Mouse (Mus musculus) forebrain, embryonic 12.5 days (tissue): ENCODE results near the gene Slc39a8. TPM values are rescaled to one million over a fixed set of nuclear protein-coding genes. Genes with fewer than 3 reads are reported as not detected.

Source experiments
- ATAC-seq: fragments of 200-750 bp; cut with Nextera tagmentation; 2 replicates; pipeline ENCODE4 v1.8.0; 2017; ENCODE audit warnings: moderate TSS enrichment; ENCODE audit not compliant: low FRiP score
- H3K27ac ChIP-seq: fragments of 300-500 bp; sonication (generic); 2 replicates; pipeline ENCODE4 v1.5.1; 2016; ENCODE audit warnings: mild to moderate bottlenecking
- H3K27me3 ChIP-seq: fragments of 300-500 bp; sonication (generic); 2 replicates; pipeline ENCODE4 v1.6.1; 2016; ENCODE audit warnings: mild to moderate bottlenecking
- H3K36me3 ChIP-seq: fragments of 300-500 bp; sonication (generic); replicated peaks from 2 replicates; pipeline ENCODE4 v1.6.1; 2016; ENCODE audit warnings: mild to moderate bottlenecking
- H3K4me1 ChIP-seq: fragments of 300-500 bp; sonication (generic); 2 replicates; pipeline ENCODE4 v1.6.1; 2016
- H3K4me2 ChIP-seq: fragments of 300-500 bp; sonication (generic); 2 replicates; pipeline ENCODE4 v1.6.1; 2016; ENCODE audit warnings: mild to moderate bottlenecking, moderate library complexity
- H3K4me3 ChIP-seq: fragments of 300-500 bp; sonication (generic); replicated peaks from 2 replicates; pipeline ENCODE4 v1.5.1; 2016; ENCODE audit warnings: mild to moderate bottlenecking
- H3K9ac ChIP-seq: fragments of 300-500 bp; sonication (generic); 2 replicates; pipeline ENCODE4 v1.6.1; 2016; ENCODE audit warnings: mild to moderate bottlenecking
- H3K9me3 ChIP-seq: fragments of 300-500 bp; sonication (generic); 2 replicates; pipeline ENCODE4 v1.6.1; 2016
- WGBS: fragments of 180-500 bp; shearing (Covaris S2); methylation state at CpG from one replicate; pipeline ENCODE4 v1.1.7; 2016; 5-methylcytosine and 5-hydroxymethylcytosine counted together
- polyA plus RNA-seq: library from polyadenylated mRNA; unstranded; fragments of >200 nt; fragmentation: Nextera tagmentation; extraction: Ambion mirVana; gene quantifications from 2 replicates; pipeline ENCODE4 v1.2.1, GENCODE M21; 2016

The Slc39a8 gene
- polyA plus RNA-seq, 1 experiment from 2014 or later = 13.2 TPM

DNA sequence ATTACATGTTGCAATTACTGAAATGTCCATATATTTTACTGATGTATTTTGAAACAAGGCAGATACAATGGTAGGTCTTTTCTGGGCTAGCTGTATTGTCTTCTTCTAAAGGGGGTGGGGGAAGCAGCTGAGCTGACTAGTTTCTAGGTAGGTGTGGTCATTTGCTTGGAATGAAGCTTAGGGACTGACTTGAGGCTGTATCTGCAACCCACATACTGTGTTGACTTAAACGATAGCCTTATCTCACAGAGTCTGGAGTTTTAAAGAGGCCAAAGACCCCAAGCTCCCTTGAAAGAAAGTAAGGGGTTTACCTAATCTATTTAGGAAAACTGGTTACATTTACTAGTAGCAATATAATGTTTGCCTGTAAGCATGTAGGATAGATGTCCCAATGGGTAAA lies 2.9 kb downstream of the Slc39a8 start:
- Histone ChIP-seq H3K4me2 (no peak overlapping the region), H3K4me3 (no peak overlapping the region), H3K9me3 (no peaks in the 10 kb centered on the region), H3K36me3 (no peaks in the 10 kb centered on the region), H3K27me3 (peaks cover 3% of the 10 kb centered on the region; the same call in 1 of the 2 replicates), H3K27ac (no peak overlapping the region), H3K4me1 (peaks cover 19% of the 10 kb centered on the region), H3K9ac (no peak overlapping the region)
- 61% methylated on average over 1 of the region's 1 CpGs for WGBS
- no peak for ATAC-seq

DNA sequence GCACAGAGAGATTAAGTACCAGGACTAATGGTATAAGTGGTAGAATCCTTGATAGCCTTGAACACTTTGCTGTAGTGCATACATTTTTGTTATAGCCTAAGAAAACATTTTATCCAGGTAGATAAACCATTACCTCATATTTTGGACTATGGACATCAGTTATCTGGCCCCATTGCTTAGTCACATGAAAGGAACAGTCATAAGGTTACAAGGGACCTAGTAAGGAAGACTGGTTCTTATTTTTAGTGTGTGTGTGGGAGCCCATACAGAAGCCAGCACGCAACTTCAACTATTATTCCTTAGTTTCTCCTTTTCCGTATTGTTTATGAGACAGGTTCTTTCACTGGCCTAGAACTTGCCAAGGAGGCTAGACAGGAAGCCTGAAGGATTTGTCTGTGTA lies 7.4 kb downstream of the Slc39a8 start:
- Histone ChIP-seq H3K4me1 (no peaks in the 10 kb centered on the region), H3K27me3 (no peaks in the 10 kb centered on the region), H3K27ac (no peak overlapping the region), H3K36me3 (no peaks in the 10 kb centered on the region), H3K9me3 (no peaks in the 10 kb centered on the region), H3K9ac (no peak overlapping the region), H3K4me2 (no peak overlapping the region), H3K4me3 (no peak overlapping the region)
- 93% methylated on average over 2 of the region's 2 CpGs for WGBS
- no peak for ATAC-seq

DNA sequence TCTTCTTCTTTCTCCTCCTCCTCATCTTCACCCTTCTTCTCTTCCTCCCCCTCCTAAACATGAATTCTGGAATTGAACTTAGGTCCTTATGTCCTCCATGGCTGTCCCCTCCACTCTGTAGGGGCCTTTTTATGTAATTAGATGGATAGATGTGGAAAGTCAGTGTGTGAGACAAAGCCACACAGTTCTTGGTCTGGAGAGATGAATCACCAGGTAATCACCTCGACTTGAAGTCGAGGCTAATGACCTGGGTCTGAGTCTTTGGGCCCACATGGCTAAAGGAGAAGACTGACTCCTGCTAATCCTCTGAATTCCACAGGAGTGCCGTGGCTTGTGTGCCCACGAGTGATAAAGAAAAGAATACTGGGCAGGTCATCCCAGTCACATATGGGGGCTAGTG lies 7.8 kb downstream of the Slc39a8 start:
- H3K4me1 ChIP-seq = no peaks in the 10 kb centered on the region

DNA sequence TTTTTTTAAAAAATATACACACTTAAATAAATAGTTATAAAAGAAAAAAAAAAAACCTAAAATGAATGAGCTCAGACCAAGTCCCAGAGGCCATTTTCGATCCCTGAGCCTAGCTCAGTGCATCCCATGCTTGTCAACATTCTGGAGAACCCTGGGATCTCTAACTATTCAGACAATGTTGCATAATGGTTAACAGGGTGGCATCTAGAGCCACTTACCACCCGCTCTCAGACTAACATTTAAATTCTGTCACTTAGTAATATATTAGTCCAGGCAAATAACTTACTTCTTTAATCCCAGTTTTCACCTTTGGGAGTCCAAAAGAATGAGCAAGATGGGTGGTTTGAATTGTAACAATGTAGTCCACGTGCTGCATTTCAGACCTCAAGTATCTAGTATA lies 9.9 kb downstream of the Slc39a8 start:
- no peaks in the 10 kb centered on the region for H3K4me1 ChIP-seq
- no peaks in the 10 kb centered on the region for H3K36me3 ChIP-seq
- no peak overlapping the region for H3K27ac ChIP-seq
- no peak overlapping the region for H3K4me3 ChIP-seq
- no peak overlapping the region for H3K9ac ChIP-seq
- no peaks in the 10 kb centered on the region for H3K9me3 ChIP-seq
- no peak overlapping the region for H3K4me2 ChIP-seq
- ATAC-seq = no peak
- WGBS = 85% methylated on average over 3 of the region's 3 CpGs
- H3K27me3 ChIP-seq = no peaks in the 10 kb centered on the region

More for the DNA sequence above, 7.8 kb downstream of the Slc39a8 start:
- WGBS = 72% methylated on average over 4 of the region's 4 CpGs
- Histone ChIP-seq H3K4me3 (no peak overlapping the region), H3K27ac (no peak overlapping the region), H3K27me3 (no peaks in the 10 kb centered on the region), H3K4me2 (no peak overlapping the region), H3K9ac (no peak overlapping the region), H3K36me3 (no peaks in the 10 kb centered on the region), H3K9me3 (no peaks in the 10 kb centered on the region)
- ATAC-seq = no peak

DNA sequence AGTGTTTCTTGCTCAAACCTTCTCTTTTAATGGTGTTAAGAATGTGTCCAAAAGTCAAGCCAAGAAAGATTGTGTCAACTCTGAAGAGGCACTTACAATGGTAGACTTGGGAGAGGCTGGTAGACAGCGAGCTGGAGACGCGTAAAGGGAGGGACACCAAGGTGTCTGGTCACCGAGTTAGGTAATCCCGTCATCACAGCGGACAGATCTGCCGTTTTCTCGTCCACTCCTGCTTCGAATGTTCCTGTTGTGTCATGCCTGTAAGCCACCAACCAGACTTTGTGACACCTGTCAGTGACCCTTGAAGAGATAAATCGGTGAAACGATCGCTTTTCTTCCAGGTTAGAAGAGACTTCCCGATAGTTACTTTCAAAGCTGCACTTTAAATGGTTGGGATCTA lies 14.5 kb downstream of the Slc39a8 start:
- Histone ChIP-seq H3K4me3 (no peak overlapping the region), H3K27ac (no peak overlapping the region)

DNA sequence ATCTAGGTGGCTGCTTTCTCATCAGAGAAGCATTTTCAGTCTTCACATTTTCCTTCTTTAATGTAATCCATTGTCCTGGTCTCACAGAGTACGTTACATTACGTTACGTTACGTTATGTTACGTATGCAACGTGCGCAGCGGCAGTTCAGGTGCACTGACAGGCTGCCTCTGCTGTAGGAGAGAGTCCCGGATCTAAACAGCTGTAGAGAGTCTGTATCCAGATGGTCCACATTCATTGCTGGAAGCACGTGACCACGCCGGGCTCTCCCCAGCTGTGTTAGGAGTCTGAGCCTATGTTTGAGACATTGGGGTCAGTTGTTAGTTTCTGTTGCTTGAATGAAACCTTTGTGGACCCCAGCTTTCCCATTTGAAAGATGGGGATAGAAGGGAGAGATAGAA lies 15.1 kb downstream of the Slc39a8 start:
- Histone ChIP-seq H3K4me1 (no peaks in the 10 kb centered on the region), H3K27ac (no peak overlapping the region), H3K9me3 (no peaks in the 10 kb centered on the region), H3K36me3 (no peaks in the 10 kb centered on the region), H3K9ac (no peak overlapping the region), H3K27me3 (no peaks in the 10 kb centered on the region), H3K4me2 (no peak overlapping the region), H3K4me3 (no peak overlapping the region)
- ATAC-seq = no peak
- WGBS = 88% methylated on average over 12 of the region's 12 CpGs

More for the DNA sequence above, 14.5 kb downstream of the Slc39a8 start:
- Histone ChIP-seq H3K4me1 (no peaks in the 10 kb centered on the region), H3K27me3 (no peaks in the 10 kb centered on the region), H3K36me3 (no peaks in the 10 kb centered on the region), H3K9me3 (no peaks in the 10 kb centered on the region), H3K4me2 (no peak overlapping the region), H3K9ac (no peak overlapping the region)
- WGBS = 96% methylated on average over 13 of the region's 13 CpGs
- ATAC-seq = no peak

DNA sequence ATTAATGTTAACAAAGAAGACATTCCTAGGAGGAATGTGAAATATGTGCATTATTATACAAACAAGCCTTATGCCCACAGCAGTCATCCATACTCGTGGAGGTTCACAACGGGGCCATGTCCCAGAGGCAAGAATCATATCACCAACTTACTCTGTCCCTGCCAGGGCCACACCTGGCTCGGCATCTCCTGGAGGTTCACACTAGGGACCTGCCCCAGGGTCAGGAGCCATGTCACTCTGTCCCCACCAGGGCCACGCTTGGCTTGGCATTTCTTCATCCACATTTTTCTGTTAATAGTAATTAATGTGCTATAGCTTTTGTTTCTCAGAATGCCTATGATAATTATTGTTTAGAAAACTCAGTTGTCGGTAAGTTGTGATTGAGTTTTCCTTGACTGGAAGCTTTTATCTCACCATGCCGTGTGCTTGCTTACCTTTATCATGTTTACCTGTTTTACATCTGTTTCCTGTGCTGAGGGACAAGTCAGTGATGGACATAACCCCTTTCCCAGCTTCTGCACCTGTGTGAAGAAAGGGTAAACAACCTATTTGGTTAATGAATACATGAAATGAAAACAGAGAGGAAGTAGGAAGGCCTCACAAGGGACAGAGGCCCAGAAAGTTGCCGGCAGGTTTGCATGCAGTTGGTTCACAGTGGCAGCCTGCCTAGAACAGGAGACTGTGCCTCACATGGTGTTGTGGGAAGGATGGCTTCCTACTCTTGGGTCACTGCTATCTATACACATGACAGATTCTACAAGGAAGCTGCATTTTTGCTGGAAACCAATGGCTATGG lies 16.8 kb downstream of the Slc39a8 start:
- Histone ChIP-seq H3K36me3 (no peaks in the 10 kb centered on the region), H3K27ac (no peak overlapping the region), H3K27me3 (no peaks in the 10 kb centered on the region), H3K4me2 (no peak overlapping the region), H3K4me3 (no peak overlapping the region), H3K9ac (no peak overlapping the region), H3K4me1 (no peaks in the 10 kb centered on the region), H3K9me3 (no peaks in the 10 kb centered on the region)
- ATAC-seq = no peak
- 84% methylated on average over 7 of the region's 7 CpGs for WGBS

DNA sequence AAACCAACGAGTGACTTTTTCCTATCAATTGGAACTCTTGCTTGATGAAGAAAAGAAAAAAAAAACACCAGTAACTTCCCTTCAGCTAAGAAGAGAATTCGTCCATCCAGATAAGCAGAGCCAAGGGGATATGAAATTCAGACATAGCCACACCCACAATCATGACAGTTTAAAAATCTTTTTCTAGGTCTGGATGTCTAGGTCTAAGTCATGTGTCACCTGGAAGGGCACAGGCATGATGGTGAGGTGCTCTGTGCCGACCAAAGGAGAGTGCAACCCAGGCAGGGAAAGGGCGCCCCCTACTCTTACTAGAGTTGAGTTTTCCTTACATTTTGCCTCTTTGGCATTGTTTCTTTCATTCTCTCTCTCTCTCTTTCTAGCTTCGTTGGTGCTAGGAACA lies 18.1 kb downstream of the Slc39a8 start:
- H3K4me1 ChIP-seq = no peaks in the 10 kb centered on the region
- H3K4me3 ChIP-seq = no peak overlapping the region
- no peaks in the 10 kb centered on the region for H3K9me3 ChIP-seq
- no peak overlapping the region for H3K27ac ChIP-seq
- WGBS = 80% methylated on average over 5 of the region's 5 CpGs
- ATAC-seq = no peak
- H3K27me3 ChIP-seq = no peaks in the 10 kb centered on the region
- H3K36me3 ChIP-seq = no peaks in the 10 kb centered on the region
- H3K4me2 ChIP-seq = no peak overlapping the region
- H3K9ac ChIP-seq = no peak overlapping the region

DNA sequence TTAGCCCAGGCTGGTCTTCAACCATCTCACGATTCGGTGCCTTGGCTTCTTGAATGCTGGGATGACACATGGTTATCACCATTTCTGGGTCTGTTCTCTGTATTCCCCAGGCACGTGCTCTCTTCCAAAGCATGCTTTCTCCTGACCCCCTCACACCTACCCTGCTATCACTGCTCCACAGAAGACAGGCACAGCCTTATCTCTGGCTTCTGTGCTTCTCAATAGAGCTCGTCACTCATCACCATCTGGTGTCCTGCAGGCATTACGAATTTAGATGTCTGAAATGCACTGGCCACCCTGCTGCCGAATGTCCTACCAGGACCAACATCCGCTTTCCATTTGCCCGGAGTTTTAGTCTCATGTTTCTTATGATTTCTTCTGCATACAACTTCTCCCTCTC lies 18.6 kb downstream of the Slc39a8 start:
- no peak overlapping the region for H3K4me3 ChIP-seq
- ATAC-seq = no peak
- no peak overlapping the region for H3K27ac ChIP-seq
- H3K36me3 ChIP-seq = no peaks in the 10 kb centered on the region
- H3K9me3 ChIP-seq = no peaks in the 10 kb centered on the region
- no peaks in the 10 kb centered on the region for H3K27me3 ChIP-seq
- H3K4me1 ChIP-seq = no peaks in the 10 kb centered on the region
- no peak overlapping the region for H3K9ac ChIP-seq
- no peak overlapping the region for H3K4me2 ChIP-seq
- whole genome bisulfite sequencing = 85% methylated on average over 8 of the region's 8 CpGs

DNA sequence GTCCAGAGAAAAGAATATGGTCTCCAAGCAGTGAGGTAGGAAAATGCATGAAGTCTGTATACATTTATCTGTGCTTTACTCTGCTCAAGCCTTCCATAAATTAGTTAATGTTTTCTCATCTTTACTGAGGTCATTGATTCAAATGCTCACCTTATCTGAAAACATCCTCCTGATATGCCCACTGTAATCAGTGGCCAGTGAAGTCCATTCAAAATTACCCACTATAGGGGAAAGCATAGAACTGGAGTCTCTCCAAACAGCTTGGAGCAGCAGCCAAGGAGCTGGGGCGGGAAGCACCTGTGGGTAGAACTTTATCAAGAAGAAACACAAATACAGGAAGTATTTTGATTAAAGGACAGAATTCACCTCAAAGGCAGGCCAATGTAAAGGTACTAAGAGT lies 19.8 kb downstream of the Slc39a8 start:
- Histone ChIP-seq H3K27ac (no peak overlapping the region), H3K4me2 (no peak overlapping the region), H3K27me3 (no peaks in the 10 kb centered on the region), H3K4me3 (no peak overlapping the region), H3K4me1 (no peaks in the 10 kb centered on the region), H3K9ac (no peak overlapping the region), H3K9me3 (no peaks in the 10 kb centered on the region), H3K36me3 (no peaks in the 10 kb centered on the region)
- ATAC-seq = no peak
- 94% methylated on average over 1 of the region's 1 CpGs for WGBS

DNA sequence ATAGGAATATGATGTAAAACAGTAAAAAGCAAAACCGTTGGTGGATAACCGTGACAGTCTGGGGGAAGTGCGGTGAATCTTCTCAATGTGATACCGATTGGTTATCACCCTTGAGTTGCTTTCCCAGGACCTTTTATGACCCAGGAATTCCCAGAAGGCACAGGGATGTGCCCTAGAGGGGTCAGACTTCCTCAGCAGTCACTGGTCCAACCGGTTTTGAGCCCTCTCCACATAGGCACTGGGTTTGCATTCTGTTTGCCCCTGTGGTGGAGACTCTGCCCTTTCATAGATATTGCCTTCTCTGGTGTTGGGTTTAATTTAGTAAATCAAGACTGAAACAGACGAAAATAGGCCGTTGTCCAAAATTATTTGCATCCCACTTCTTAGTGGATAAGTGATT lies 20.8 kb downstream of the Slc39a8 start:
- Histone ChIP-seq H3K4me2 (no peak overlapping the region), H3K4me3 (no peak overlapping the region), H3K9me3 (no peaks in the 10 kb centered on the region), H3K4me1 (no peaks in the 10 kb centered on the region), H3K27me3 (no peaks in the 10 kb centered on the region), H3K9ac (no peak overlapping the region), H3K27ac (no peak overlapping the region), H3K36me3 (no peaks in the 10 kb centered on the region)
- no peak for ATAC-seq
- WGBS = 77% methylated on average over 7 of the region's 7 CpGs

DNA sequence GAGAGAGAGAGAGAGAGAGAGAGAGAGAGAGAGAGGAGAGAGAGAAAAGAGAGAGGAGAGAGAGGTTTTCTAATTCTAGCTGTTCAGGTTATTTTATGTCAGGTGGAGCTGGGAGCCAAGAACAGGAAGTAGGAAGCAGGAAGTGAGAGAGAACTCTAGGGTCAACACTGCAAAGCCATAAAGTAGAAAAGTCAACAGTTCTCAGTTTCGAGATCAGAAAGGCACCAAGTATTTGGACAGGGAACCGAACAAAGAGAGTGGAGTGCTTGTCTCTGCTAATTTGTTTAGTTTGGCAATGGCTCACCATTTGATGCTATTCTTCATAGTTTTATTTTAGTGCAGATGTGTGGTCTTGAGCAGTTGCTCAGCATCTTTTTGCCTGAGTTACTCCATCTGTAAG lies 26.5 kb downstream of the Slc39a8 start:
- H3K9me3 ChIP-seq = no peaks in the 10 kb centered on the region
- H3K4me3 ChIP-seq = no peak overlapping the region
- H3K36me3 ChIP-seq = no peaks in the 10 kb centered on the region
- H3K4me1 ChIP-seq = peaks cover 9% of the 10 kb centered on the region
- H3K27ac ChIP-seq = no peak overlapping the region
- no peak overlapping the region for H3K4me2 ChIP-seq
- H3K9ac ChIP-seq = no peak overlapping the region
- 76% methylated on average over 2 of the region's 2 CpGs for WGBS
- no peaks in the 10 kb centered on the region for H3K27me3 ChIP-seq
- no peak for ATAC-seq

DNA sequence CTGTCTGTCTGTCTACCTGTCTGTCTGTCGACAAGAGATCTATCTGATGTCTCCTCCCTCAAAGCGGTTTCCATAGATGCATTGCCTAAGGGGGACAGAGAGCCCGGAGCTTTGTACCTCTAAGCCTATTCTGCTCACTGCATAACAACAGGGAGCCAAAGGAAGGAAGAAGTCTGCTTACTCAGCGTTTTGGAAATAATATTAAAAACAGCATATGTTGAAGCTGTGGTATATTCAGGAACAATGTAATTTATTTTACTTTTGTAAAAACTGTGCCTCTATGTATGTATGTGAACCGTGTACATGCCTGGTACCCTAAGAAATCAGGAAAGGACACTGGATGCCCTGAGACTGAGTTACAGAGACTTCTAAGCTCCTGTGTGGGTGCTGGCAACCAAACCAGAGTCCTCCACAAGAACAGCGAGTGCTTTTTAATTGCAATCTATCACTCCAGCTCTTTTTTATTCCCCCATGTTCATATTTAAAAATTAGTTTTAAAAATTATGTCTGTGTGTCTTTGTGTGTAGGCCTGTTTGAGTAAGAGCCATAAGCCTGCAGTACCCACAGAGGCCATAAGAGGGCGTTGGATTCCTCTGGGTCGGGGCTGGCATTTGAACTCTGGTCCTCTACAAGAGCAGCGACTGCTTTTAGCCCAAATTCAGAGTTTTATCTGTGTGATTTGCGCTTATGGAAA lies 28.7 kb downstream of the Slc39a8 start:
- WGBS = 88% methylated on average over 10 of the region's 10 CpGs
- Histone ChIP-seq H3K27me3 (no peaks in the 10 kb centered on the region), H3K4me2 (no peak overlapping the region), H3K9me3 (no peaks in the 10 kb centered on the region), H3K9ac (no peak overlapping the region), H3K27ac (no peak overlapping the region), H3K4me1 (peaks cover 10% of the 10 kb centered on the region), H3K4me3 (no peak overlapping the region), H3K36me3 (no peaks in the 10 kb centered on the region)
- no peak for ATAC-seq
